Mouse (Mus musculus) layer of hippocampus, postnatal 14 days (tissue): ENCODE results near the gene Gzmm. TPM values are rescaled to one million over a fixed set of nuclear protein-coding genes. Genes with fewer than 3 reads are reported as not detected.
A peak's percentile ranks its signal among the peaks of the same experiment; 100 is the strongest.

Experiments used
- DNase-seq, 2 experiments: peaks; one replicate each; pipeline ENCODE4 v3.0.0; 2021 to 2022; ENCODE audit warnings: low spot score in 2 of 2, mixed read lengths in 1 of 2
- total RNA-seq, 2 experiments: library from RNA; stranded (reverse); gene quantifications; 2 replicates each; pipeline ENCODE4 v1.2.3; 2021

Gene Gzmm
- total RNA-seq, 2 experiments from 2014 or later: 1.7 to 1.9 TPM

DNA sequence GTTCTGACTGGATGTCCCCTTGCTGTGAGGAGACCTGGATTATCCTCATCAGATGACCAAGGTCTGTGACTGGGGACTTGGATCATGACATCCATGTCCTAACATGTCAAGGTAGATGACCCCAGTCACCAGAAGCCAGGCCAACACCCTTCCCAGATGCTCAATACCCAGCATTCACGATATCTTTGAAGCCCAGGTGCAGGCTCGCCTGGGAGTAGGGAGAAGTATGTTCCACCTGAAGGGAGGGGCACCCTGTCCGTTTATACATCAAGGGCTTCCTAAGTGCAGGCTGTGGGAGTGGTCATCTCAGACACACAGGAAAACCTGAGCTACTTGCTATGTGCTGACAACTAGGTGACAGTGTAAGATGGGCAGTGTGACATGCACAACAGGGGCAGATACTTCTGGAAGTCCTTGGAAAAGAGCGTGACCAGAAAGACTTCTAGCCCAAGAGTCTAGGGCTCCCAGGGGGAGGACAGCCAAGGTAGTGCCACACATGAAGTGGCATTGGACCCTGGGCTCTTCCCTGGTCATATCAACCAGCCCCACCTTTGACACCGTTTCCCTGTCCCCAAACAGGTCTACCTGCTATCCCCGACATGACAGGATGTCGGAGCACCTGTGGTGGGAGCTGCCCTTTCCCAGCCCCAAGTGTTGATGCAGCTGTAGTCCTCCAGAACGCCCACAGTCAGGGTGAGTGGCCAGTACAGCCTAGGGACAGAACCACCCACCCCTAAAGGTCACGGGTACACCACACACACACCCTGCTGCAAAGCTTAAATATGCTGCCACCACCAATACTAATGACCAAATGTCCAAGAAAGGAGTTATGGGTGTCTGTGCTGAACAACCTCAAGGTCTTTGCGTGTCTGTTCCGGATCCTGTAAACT is 8.0 kb upstream of the Gzmm start:
- DNase-seq: no peak

GRCm38 (mm10) chr10:79681591-79682245 is 7.1 kb upstream of the Gzmm start, which contains the start of gene Cdc34:
Gene Cdc34, plus strand, starts transcription at chr10:79682195.
- peak; percentile 99 to 100 for DNase-seq

DNA sequence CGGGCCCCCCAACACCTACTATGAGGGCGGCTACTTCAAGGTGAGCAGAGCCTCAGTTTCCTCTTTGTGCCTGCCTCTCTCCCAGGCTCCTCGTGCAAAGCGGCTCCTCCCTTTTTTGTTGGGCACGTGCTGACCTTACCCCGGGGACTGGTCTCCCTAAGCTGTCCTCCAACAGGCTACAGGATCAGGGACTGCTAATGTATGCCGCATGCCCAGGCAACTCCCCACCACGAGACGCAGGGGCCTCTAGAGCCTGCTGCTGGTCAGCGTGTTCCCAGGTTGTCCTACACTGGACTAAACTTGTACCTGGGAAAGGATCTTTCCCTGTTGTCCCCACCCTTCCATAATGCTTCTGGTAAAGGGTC is 6.3 kb upstream of the Gzmm start:
- DNase-seq: no peak

DNA sequence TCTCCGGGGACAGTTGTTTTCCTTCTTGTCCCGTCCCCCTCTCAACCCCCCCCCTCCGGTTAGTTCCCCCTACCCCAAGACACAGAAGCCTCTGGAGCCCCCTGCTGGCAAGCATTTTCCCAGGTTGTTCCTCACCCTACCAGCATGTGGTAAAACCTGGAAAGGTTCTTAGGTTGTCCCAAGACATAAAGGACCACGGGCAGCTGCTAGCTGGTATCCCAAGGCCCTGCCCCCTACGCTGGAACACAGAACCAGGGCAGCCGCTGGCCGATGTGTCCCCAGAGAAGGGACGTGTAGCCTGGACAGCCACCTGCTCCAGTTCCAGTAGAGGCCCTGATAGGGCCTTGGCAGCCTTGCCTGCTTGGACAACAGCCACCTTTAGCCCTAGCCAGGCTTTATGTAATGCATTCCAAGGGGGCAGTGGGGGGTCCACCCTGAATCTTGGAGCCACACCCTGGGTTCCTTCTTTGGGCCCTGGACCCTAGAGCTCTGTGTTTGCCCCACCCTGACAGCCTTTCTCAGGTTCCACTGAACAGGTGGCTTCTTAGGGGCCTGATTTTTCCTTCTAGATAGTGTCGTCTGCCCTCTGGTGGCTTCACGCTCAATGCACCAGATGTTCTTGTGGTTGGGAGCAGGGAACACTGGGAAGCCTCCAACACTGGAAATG is 5.8 kb upstream of the Gzmm start:
- DNase-seq: peak in 1 of 2 experiments; percentile 48

GRCm38 (mm10) chr10:79683726-79684640 is 4.8 kb upstream of the Gzmm start:
- no peak for DNase-seq

DNA sequence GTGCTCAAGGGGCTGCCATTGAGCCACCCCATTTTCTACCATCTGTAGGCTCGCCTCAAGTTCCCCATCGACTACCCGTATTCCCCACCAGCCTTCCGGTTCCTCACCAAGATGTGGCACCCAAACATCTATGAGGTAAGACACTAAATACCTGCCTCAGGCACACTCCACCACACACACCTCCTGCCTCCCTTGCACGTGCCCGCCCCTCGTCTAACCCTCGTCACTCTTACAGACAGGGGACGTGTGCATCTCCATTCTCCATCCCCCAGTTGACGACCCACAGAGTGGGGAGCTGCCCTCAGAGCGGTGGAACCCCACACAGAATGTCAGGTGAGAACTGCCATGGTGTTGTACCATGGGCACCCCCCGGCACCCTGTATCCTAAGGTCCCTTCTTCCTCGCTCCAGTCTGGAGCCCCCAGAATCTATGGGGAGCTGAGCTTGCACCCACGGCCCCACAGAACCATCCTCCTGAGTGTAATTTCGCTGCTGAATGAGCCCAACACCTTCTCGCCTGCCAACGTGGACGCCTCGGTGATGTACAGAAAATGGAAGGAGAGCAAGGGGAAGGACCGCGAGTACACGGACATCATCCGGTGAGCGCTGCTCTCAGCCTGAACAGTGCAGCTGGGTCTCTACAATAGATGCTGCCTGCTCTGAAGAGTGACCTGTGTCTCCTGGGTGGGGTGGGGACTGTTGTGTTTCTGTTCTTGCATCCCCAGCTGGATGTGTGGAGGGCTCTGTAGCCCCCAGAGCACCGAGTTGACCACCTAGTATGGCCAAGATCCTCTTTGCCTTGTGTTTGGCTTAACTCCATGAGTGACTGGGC is 3.8 kb upstream of the Gzmm start:
- no peak for DNase-seq

DNA sequence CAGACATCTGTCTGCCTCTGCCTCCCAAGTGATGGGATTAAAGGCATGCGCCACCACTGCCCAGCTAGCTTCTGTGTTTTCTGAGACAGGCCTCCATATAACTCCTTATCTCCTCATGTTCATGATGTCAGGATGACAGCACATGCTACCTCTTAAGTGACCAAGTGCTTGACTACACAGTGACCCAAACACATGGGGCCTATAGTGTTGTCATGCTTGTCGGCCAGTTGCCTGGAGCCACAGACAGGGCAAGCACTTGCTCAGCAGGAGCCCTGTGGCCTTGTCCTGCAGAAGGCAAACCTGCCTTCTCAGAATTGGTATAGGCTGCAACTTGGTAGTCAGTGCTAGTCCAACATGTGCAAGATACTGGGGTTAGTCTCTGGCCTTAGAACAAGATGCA is 2.6 kb upstream of the Gzmm start:
- DNase-seq: no peak

DNA sequence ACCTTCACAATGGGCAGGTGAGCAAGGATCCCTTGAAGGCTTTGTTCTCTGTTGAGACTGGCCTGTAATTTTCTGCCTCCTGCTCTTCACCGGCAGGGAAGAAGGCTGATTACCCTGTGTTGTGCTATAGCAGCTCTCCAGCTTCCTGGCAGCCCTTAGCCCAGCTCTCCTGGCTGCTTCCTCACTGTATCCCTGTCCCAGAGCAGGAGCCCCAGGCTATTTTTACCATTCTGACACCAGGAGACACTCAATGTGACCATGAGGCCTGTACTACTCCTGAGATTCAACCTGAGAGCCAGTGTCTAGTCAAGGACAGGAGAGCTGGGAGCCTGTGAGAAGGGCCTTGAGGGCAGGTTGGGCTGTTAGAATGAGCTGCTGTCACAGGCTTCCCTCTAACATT is 2.1 kb upstream of the Gzmm start:
- no peak for DNase-seq

GRCm38 (mm10) chr10:79687513-79687912 is 1.3 kb upstream of the Gzmm start:
- DNase-seq: no peak

GRCm38 (mm10) chr10:79689178-79689577 is 358 bp downstream of the Gzmm start:
- no peak for DNase-seq

DNA sequence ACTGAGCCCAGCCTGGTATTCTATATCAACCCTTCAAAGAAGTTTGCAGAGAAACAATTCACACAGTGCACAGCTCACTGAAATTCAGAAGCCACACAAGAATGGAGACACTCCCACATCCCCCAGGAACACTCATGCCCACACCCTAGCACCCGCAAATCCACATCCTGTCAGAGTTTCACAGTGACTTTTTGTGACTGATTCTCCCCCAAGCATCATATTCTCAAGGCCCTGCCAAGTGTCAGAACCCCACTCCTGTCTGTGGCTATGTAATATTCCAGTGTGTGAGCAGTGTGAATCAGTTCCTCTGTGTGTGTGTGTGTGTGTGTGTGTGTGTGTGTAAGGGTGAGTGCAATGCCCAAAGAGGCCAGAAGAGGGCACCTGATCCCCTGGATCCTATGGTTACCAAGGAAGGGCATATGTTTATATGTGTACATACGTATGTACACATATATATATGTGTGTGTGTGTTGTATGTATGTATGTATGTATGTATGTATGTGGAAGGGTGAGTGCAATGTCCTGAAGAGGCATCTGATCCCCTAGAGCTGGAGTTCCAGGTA is 3.2 kb downstream of the Gzmm start:
- no peak for DNase-seq

DNA sequence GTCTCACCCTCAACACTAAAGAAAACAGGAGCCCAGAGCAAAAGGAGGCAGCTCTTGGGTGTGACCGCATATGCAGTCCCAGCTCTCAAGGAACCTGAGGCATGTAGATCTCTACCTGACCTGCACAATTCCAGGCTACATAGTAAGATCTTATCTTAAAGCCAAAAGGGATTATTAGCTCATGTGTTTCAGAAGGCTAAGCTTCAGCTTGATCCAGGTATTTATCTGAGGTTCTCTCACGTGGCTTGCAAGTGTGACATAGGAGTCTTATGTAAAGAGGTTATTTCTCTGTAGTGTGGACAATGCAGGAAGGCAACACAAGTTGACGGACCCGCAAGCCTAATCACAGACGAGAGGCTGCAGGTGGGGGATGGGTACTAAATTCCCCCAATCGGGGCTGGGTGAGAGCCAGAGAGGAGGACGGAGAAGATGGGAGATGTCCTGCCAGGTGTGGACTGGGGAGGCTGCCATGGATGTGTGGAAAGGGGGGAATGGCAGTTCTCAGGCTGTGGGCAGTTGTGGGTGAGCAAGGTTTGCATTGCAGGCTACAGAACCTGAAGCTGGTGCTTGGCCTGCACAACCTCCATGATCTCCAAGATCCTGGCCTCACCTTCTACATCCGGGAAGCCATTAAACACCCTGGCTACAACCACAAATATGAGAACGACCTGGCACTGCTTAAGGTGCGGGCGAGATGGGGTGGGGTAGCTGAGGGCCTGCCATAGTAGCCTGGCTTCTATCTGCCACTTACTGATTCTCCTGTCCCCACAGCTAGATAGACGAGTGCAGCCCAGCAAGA is 5.0 kb downstream of the Gzmm start:
- no peak for DNase-seq

DNA sequence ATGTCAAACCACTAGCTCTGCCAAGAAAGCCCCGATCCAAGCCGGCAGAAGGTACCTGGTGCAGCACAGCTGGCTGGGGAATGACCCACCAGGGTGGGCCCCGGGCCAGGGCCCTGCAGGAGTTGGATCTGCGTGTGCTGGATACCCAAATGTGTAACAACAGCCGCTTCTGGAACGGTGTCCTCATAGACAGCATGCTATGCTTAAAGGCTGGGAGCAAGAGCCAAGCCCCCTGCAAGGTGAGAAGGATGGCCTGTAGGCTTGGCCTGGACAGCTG is 5.5 kb downstream of the Gzmm start:
- no peak for DNase-seq

GRCm38 (mm10) chr10:79695231-79696128 is 6.7 kb downstream of the Gzmm start:
- peak in 1 of 2 experiments; percentile 76 for DNase-seq

DNA sequence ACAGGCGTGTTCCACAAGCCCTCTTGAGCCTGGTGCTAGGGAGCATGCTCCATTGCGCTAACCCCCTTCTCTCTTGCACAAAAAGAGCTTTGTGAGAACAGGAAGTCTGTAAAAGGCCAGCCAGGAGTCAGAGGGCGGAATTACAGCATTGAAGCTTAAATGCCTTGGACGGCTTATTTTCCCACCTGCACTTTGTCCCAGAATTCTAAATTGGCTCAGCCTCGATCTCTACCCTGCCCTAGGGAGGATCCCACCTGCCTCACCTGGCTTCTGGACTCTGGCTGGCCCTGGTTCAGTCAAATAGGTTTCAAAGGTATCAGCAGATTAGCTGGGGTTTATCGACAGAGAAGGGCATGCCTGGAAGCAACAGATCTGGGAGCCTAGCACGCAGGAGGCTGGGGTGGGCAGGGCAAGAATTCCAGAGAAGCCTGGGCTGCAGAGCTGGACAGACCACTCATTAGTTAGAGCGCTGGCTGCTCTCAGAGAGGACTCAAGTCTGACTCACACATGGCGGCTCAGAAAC is 7.4 kb downstream of the Gzmm start:
- DNase-seq: no peak

DNA sequence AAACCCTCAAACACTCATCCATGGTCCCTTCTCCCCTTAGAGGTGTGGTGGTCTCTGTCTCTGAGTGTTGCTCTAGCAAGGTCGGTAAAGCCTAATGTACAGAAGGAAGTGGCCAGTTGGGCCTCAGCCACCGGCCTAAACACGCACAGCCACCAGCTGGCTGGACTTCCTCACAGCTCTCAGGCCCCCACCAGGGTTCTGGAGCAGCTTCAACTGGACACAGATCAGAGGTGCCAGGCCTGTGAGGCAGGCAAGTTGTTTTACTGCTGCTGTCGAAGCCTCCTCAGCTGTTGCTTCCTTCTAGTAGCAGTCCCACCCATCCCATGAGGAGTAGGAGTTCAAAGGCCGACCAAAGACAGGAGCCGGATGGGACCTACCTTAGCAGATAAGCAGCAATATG is 9.1 kb downstream of the Gzmm start:
- DNase-seq: no peak

GRCm38 (mm10) chr10:79698459-79698858 is 9.6 kb downstream of the Gzmm start:
- no peak for DNase-seq

DNA sequence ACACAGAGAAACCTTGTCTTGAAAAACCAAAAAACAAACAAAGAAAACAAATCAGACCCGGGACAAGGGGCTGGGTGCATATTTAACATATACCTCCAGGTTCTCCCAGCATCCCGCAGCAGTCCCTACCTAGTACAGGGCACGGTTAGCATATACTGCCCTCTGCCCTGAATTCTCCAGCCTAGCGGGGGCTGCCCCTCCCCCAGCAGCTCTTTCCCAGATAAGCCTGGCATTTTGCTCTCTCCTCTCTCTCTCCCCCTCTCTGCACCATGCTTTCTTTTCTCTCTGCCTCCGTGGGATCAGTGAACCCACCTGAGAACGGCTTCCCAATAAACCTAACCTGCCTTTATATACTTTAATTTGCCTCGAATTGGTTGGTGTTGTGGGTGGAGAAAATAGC is 11.9 kb downstream of the Gzmm start:
- DNase-seq: no peak
